Mouse (Mus musculus) urinary bladder, postnatal 4 days (tissue): ENCODE results near the gene Ulk4.

Source experiments
- DNase-seq, 2 experiments: peaks; one replicate each; pipeline ENCODE4 v3.0.0; 2021 to 2022; ENCODE audit warnings: low spot score in 2 of 2

The Ulk4 gene

GRCm38 (mm10) chr9:121299976-121300570 lies 23.1 kb upstream of the Ulk4 start:
- no peak for DNase-seq

- DNase-seq, result no peak
Measured at GRCm38 (mm10) chr9:121299223-121299755, 22.3 kb upstream of the Ulk4 start.

GRCm38 (mm10) chr9:121298411-121299091 lies 21.6 kb upstream of the Ulk4 start:
- DNase-seq, result no peak

- DNase-seq, result no peak
Measured at GRCm38 (mm10) chr9:121298065-121298398, 21.0 kb upstream of the Ulk4 start.

- DNase-seq, result peak in 1 of 2 experiments; percentile 56
Measured at GRCm38 (mm10) chr9:121297171-121298064, 20.4 kb upstream of the Ulk4 start, which contains the start of gene Trak1. Trak1 (plus strand) TSS chr9:121297502.

GRCm38 (mm10) chr9:121295221-121295620 lies 18.2 kb upstream of the Ulk4 start:
- no peak for DNase-seq

- DNase-seq, result no peak
Measured at GRCm38 (mm10) chr9:121293187-121293586, 16.2 kb upstream of the Ulk4 start.

- no peak for DNase-seq
Measured at GRCm38 (mm10) chr9:121291275-121291674, 14.3 kb upstream of the Ulk4 start.

- DNase-seq, result no peak
Measured at GRCm38 (mm10) chr9:121286325-121286901, 9.4 kb upstream of the Ulk4 start.

GRCm38 (mm10) chr9:121285341-121286324 lies 8.6 kb upstream of the Ulk4 start:
- no peak for DNase-seq

GRCm38 (mm10) chr9:121284422-121284821 lies 7.4 kb upstream of the Ulk4 start:
- no peak for DNase-seq

GRCm38 (mm10) chr9:121283620-121284185 lies 6.7 kb upstream of the Ulk4 start:
- DNase-seq, result no peak

GRCm38 (mm10) chr9:121281891-121282290 lies 4.9 kb upstream of the Ulk4 start:
- no peak for DNase-seq

GRCm38 (mm10) chr9:121279216-121279615 lies 2.2 kb upstream of the Ulk4 start:
- no peak for DNase-seq

- no peak for DNase-seq
Measured at GRCm38 (mm10) chr9:121276745-121277117, 266 bp downstream of the Ulk4 start.

GRCm38 (mm10) chr9:121271561-121271960 lies 5.4 kb downstream of the Ulk4 start:
- no peak for DNase-seq

GRCm38 (mm10) chr9:121271149-121271548 lies 5.8 kb downstream of the Ulk4 start:
- no peak for DNase-seq

GRCm38 (mm10) chr9:121265307-121265706 lies 11.7 kb downstream of the Ulk4 start:
- no peak for DNase-seq

GRCm38 (mm10) chr9:121257106-121257505 lies 19.9 kb downstream of the Ulk4 start:
- DNase-seq, result peak in 1 of 2 experiments; percentile 48

- DNase-seq, result peak in 1 of 2 experiments; percentile 51
Measured at GRCm38 (mm10) chr9:121254761-121255160, 22.2 kb downstream of the Ulk4 start.
